Comparison of ENCODE assay signal across 8 mouse cellular contexts in the genomic region with DNA sequence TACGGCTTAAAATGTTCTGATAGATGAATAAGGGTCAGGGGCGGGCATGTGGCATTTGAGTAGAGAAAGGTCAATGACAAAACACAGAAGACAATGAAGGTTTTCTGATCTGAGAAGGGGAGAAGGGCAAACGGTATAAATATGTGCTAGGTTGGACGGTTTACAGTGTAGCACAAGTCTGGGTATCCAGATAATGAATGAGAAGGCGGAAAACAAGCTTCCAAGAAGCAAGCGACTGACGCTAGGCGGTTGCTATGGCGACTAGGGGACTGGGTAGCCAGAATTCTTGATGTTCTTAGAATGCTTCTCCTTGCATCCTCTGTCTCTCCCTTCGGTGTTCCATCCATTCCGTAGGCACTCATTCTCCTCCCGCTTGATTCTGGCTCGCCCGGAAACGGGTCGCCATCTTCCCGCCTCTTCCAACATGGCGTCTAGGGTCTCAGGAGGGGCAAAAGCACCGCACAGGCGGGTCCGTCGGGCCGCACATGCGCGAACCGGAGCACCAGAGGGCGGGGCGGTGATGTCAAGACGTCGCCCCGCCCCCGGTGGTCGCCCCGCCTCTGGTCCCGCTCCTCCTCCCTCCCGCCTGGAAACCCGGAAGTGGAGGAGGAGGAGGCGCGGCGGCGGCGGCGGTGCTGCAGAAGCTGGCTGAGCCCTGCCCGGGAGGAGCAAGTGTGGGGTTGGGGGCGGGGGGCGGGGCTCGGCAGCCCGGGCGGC. TPM values are rescaled to one million over a fixed set of nuclear protein-coding genes. Genes with fewer than 3 reads are reported as not detected.
DNase-seq lines count a peak whose midpoint lies in the region; ATAC-seq lines count a peak whose summit lies in the region.

A gene (plus strand): TSS at position 600 of the 717 bp plus-strand sequence.

- H3K27ac ChIP-seq in intestine, embryonic 14.5 days (ENCODE audit: low read depth) = peak within 1 kb of the TSS; percentile 35; the same call in 1 of the 2 replicates

- no peaks in the 10 kb centered on the region for H3K36me3 ChIP-seq in intestine, embryonic 14.5 days (ENCODE audit: control insufficient read depth, insufficient read depth, low read length)

- no peaks in the 10 kb centered on the region for H3K27me3 ChIP-seq in intestine, embryonic 14.5 days (replicated peaks; ENCODE audit: control insufficient read depth, insufficient read depth, low read length)

- no peaks in the 10 kb centered on the region for H3K9me3 ChIP-seq in intestine, embryonic 14.5 days (ENCODE audit: control insufficient read depth, low read length)

- peak; percentile 98 for ATAC-seq in intestine, embryonic 14.5 days (replicated peaks; ENCODE audit: low FRiP score, low TSS enrichment, low read depth)

- peak; percentile 95 to 97 for DNase-seq in adrenal gland, adult 18-20 months (ENCODE audit: low spot score in 2 of 2)
- peak; percentile 97 for DNase-seq in embryo, embryonic 11 days
- peak; percentile 97 for DNase-seq in gastrocnemius, postnatal 25 days
- peak; percentile 98 for DNase-seq in intestine, embryonic 14.5 days (ENCODE audit: low spot score)
- DNase-seq in left cerebral cortex, postnatal 14 days (ENCODE audit: low spot score in 2 of 2) = peak; percentile 99
- peak; percentile 96 for DNase-seq in mesoderm, embryonic 11.5 days (ENCODE audit: low read depth, low spot score)
- peak; percentile 97 for DNase-seq in right cerebral cortex, postnatal 36 days (ENCODE audit: low spot score in 2 of 2)
- peak; percentile 97 for DNase-seq in yolk sac, embryonic 10.5 days (ENCODE audit: low spot score)

- H3K4me1 ChIP-seq in intestine, embryonic 14.5 days (replicated peaks; ENCODE audit: control insufficient read depth, insufficient read depth, low read length) = peaks cover 11% of the 10 kb centered on the region; the same call in 1 of the 2 replicates

- H3K9ac ChIP-seq in intestine, embryonic 14.5 days (ENCODE audit: low read length) = peak within 1 kb of the TSS; percentile 48

- WGBS in intestine, embryonic 14.5 days = 8% methylated on average over 39 of the region's 49 CpGs

- peak within 1 kb of the TSS; percentile 73 for H3K4me3 ChIP-seq in intestine, embryonic 14.5 days (ENCODE audit: low read depth, low read length)

- H3K4me2 ChIP-seq in intestine, embryonic 14.5 days (ENCODE audit: low read length) = peak within 1 kb of the TSS; percentile 75

- intact Hi-C loops in left cerebral cortex, postnatal 14 days (cut with DNase I) = no loop called here

RNA-seq across cellular contexts. Expression of the gene that starts here (rescaled TPM):
- 10 to 100 TPM; 40.0 to 48.9 TPM for total RNA-seq in adrenal gland, adult 18-20 months (2021)
- 1 to 10 TPM; 4.9 to 5.1 TPM for total RNA-seq in gastrocnemius, postnatal 25 days (2021)
- polyA plus RNA-seq in intestine, embryonic 14.5 days (2014; fragmentation: Nextera tagmentation; extraction: Ambion mirVana) = 29.5 and 30.1 TPM in 2 replicates
- total RNA-seq in left cerebral cortex, postnatal 14 days (2021) = 10 to 100 TPM; 67.4 to 78.8 TPM

Comparison
In these comparisons a context has a peak if more than half of its experiments do, and no peak if none do; other contexts are left out.
1. Peak in every context shown above with its lines: DNase-seq, ATAC-seq, H3K4me3 ChIP-seq and H3K27ac ChIP-seq.
2. RNA of the gene that starts here (total RNA-seq): 67.4 to 78.8 TPM in left cerebral cortex, postnatal 14 days and 40.0 to 48.9 TPM in adrenal gland, adult 18-20 months; 4.9 to 5.1 TPM in gastrocnemius, postnatal 25 days; every median in the first group is over 4 times any median in the second.